Mouse (Mus musculus): ENCODE measurements around the gene Bend7.

GRCm38 (mm10) chr2:4824067-4824466 is 106.4 kb downstream of the Bend7 start:
- no peak for TF ChIP-seq CTCF (IDR thresholded peaks at IDR 0.05; ENCODE audit: borderline replicate concordance, extremely low read depth, insufficient read depth, insufficient read length)
- TF ChIP-seq POLR2A (IDR thresholded peaks at IDR 0.05; ENCODE audit: borderline replicate concordance, extremely low read depth, insufficient read depth, insufficient read length, poor library complexity, severe bottlenecking): no peak

Data from brain, embryonic 14.5 days (tissue).